Mouse (Mus musculus) left cerebral cortex, adult 18-20 months (tissue): ENCODE measurements at regions not wholly inside any gene's neighbourhood (a gene's known extent, or its start where the extent isn't known, plus 50 kb on each side); places are given as distances from the start of the nearest gene placed in this dataset.

Source experiments
- microRNA-seq, 2 experiments: library from miRNA; unstranded; fragments of <30 nt; microRNA quantifications; one replicate each; pipeline ENCODE4 v1.2.0; 2021

Small RNAs in the stretch of these regions (microRNA-seq; reads per million reads assigned to microRNA genes)
- gene Gm23154, result 0 reads per million in 2 experiments
